Mouse (Mus musculus): ENCODE measurements around the gene Aspg. TPM values are rescaled to one million over a fixed set of nuclear protein-coding genes. Genes with fewer than 3 reads are reported as not detected.

Gene Aspg
- polyA plus RNA-seq (2012): not detected in 2 replicates

- H3K27me3 ChIP-seq (ENCODE audit: control insufficient read depth): peaks cover 11% of the 10 kb centered on the region
- no peak within 1 kb of the TSS for H3K4me3 ChIP-seq (replicated peaks)
- TF ChIP-seq GATA1 (IDR thresholded peaks at IDR 0.05; ENCODE audit: low read length): no peak
- no peak for TF ChIP-seq TAL1 (IDR thresholded peaks at IDR 0.05; ENCODE audit: low read length)
- H3K4me1 ChIP-seq (ENCODE audit: control insufficient read depth): peaks cover 18% of the 10 kb centered on the region
- H3K36me3 ChIP-seq (ENCODE audit: control insufficient read depth): no peaks in the 10 kb centered on the region
- no peaks in the 10 kb centered on the region for H3K9me3 ChIP-seq (ENCODE audit: control insufficient read depth, low read length)
Measured at GRCm38 (mm10) chr12:112106541-112106971, at the start of gene Aspg. Gene Aspg (plus strand): TSS chr12:112106679.

- Histone ChIP-seq H3K4me3 (replicated peaks) (no peak overlapping the region), H3K9me3 (ENCODE audit: control insufficient read depth, low read length) (no peaks in the 10 kb centered on the region), H3K36me3 (ENCODE audit: control insufficient read depth) (no peaks in the 10 kb centered on the region), H3K27me3 (ENCODE audit: control insufficient read depth) (no peaks in the 10 kb centered on the region), H3K4me1 (ENCODE audit: control insufficient read depth) (no peaks in the 10 kb centered on the region)
- TF ChIP-seq TAL1 (IDR thresholded peaks at IDR 0.05; ENCODE audit: low read length) (no peak), GATA1 (IDR thresholded peaks at IDR 0.05; ENCODE audit: low read length) (no peak)
Measured at GRCm38 (mm10) chr12:112077651-112078050, 28.8 kb upstream of the Aspg start.

GRCm38 (mm10) chr12:112079911-112080310, 26.6 kb upstream of the Aspg start:
- Histone ChIP-seq H3K4me3 (replicated peaks) (no peak overlapping the region), H3K36me3 (ENCODE audit: control insufficient read depth) (no peaks in the 10 kb centered on the region), H3K9me3 (ENCODE audit: control insufficient read depth, low read length) (no peaks in the 10 kb centered on the region), H3K4me1 (ENCODE audit: control insufficient read depth) (no peaks in the 10 kb centered on the region), H3K27me3 (ENCODE audit: control insufficient read depth) (no peaks in the 10 kb centered on the region)
- no peak for TF ChIP-seq TAL1 (IDR thresholded peaks at IDR 0.05; ENCODE audit: low read length)
- TF ChIP-seq GATA1 (IDR thresholded peaks at IDR 0.05; ENCODE audit: low read length): no peak

- no peaks in the 10 kb centered on the region for H3K27me3 ChIP-seq (ENCODE audit: control insufficient read depth)
- H3K9me3 ChIP-seq (ENCODE audit: control insufficient read depth, low read length): peaks cover 5% of the 10 kb centered on the region; the same call in 1 of the 2 replicates
- no peak overlapping the region for H3K4me3 ChIP-seq (replicated peaks)
- no peak for TF ChIP-seq TAL1 (IDR thresholded peaks at IDR 0.05; ENCODE audit: low read length)
- no peak for TF ChIP-seq GATA1 (IDR thresholded peaks at IDR 0.05; ENCODE audit: low read length)
- H3K36me3 ChIP-seq (ENCODE audit: control insufficient read depth): no peaks in the 10 kb centered on the region
- H3K4me1 ChIP-seq (ENCODE audit: control insufficient read depth): no peaks in the 10 kb centered on the region
Measured at GRCm38 (mm10) chr12:112080911-112081310, 25.6 kb upstream of the Aspg start.

GRCm38 (mm10) chr12:112082241-112082640, 24.2 kb upstream of the Aspg start:
- Histone ChIP-seq H3K9me3 (ENCODE audit: control insufficient read depth, low read length) (peaks cover 5% of the 10 kb centered on the region; the same call in 1 of the 2 replicates), H3K4me3 (replicated peaks) (no peak overlapping the region), H3K36me3 (ENCODE audit: control insufficient read depth) (no peaks in the 10 kb centered on the region), H3K27me3 (ENCODE audit: control insufficient read depth) (no peaks in the 10 kb centered on the region), H3K4me1 (ENCODE audit: control insufficient read depth) (no peaks in the 10 kb centered on the region)
- no peak for TF ChIP-seq GATA1 (IDR thresholded peaks at IDR 0.05; ENCODE audit: low read length)
- TF ChIP-seq TAL1 (IDR thresholded peaks at IDR 0.05; ENCODE audit: low read length): no peak

GRCm38 (mm10) chr12:112086250-112086649, 20.2 kb upstream of the Aspg start:
- no peaks in the 10 kb centered on the region for H3K36me3 ChIP-seq (ENCODE audit: control insufficient read depth)
- H3K9me3 ChIP-seq (ENCODE audit: control insufficient read depth, low read length): peaks cover 5% of the 10 kb centered on the region; the same call in 1 of the 2 replicates
- H3K4me1 ChIP-seq (ENCODE audit: control insufficient read depth): no peaks in the 10 kb centered on the region
- H3K27me3 ChIP-seq (ENCODE audit: control insufficient read depth): peaks cover 5% of the 10 kb centered on the region; the same call in 1 of the 2 replicates
- H3K4me3 ChIP-seq (replicated peaks): no peak overlapping the region
- TF ChIP-seq GATA1 (IDR thresholded peaks at IDR 0.05; ENCODE audit: low read length) (no peak), TAL1 (IDR thresholded peaks at IDR 0.05; ENCODE audit: low read length) (no peak)

GRCm38 (mm10) chr12:112086726-112087125, 19.8 kb upstream of the Aspg start:
- Histone ChIP-seq H3K27me3 (ENCODE audit: control insufficient read depth) (peaks cover 5% of the 10 kb centered on the region; the same call in 1 of the 2 replicates), H3K36me3 (ENCODE audit: control insufficient read depth) (no peaks in the 10 kb centered on the region), H3K4me3 (replicated peaks) (no peak overlapping the region), H3K9me3 (ENCODE audit: control insufficient read depth, low read length) (peaks cover 5% of the 10 kb centered on the region; the same call in 1 of the 2 replicates), H3K4me1 (ENCODE audit: control insufficient read depth) (no peaks in the 10 kb centered on the region)
- TF ChIP-seq TAL1 (IDR thresholded peaks at IDR 0.05; ENCODE audit: low read length) (no peak), GATA1 (IDR thresholded peaks at IDR 0.05; ENCODE audit: low read length) (no peak)

- no peaks in the 10 kb centered on the region for H3K4me1 ChIP-seq (ENCODE audit: control insufficient read depth)
- H3K9me3 ChIP-seq (ENCODE audit: control insufficient read depth, low read length): peaks cover 5% of the 10 kb centered on the region; the same call in 1 of the 2 replicates
- H3K27me3 ChIP-seq (ENCODE audit: control insufficient read depth): peaks cover 5% of the 10 kb centered on the region; the same call in 1 of the 2 replicates
- no peaks in the 10 kb centered on the region for H3K36me3 ChIP-seq (ENCODE audit: control insufficient read depth)
- no peak for TF ChIP-seq GATA1 (IDR thresholded peaks at IDR 0.05; ENCODE audit: low read length)
- TF ChIP-seq TAL1 (IDR thresholded peaks at IDR 0.05; ENCODE audit: low read length): no peak
- H3K4me3 ChIP-seq (replicated peaks): no peak overlapping the region
Measured at GRCm38 (mm10) chr12:112088609-112089324, 17.7 kb upstream of the Aspg start.

- Histone ChIP-seq H3K4me1 (ENCODE audit: control insufficient read depth) (no peaks in the 10 kb centered on the region), H3K4me3 (replicated peaks) (no peak overlapping the region), H3K9me3 (ENCODE audit: control insufficient read depth, low read length) (no peaks in the 10 kb centered on the region), H3K27me3 (ENCODE audit: control insufficient read depth) (peaks cover 5% of the 10 kb centered on the region; the same call in 1 of the 2 replicates), H3K36me3 (ENCODE audit: control insufficient read depth) (no peaks in the 10 kb centered on the region)
- no peak for TF ChIP-seq TAL1 (IDR thresholded peaks at IDR 0.05; ENCODE audit: low read length)
- TF ChIP-seq GATA1 (IDR thresholded peaks at IDR 0.05; ENCODE audit: low read length): no peak
Measured at GRCm38 (mm10) chr12:112091054-112091453, 15.4 kb upstream of the Aspg start.
